Mouse (Mus musculus) brain, embryonic 14.5 days (tissue): ENCODE results near the gene Rnf208.

Experiments
- CTCF ChIP-seq: fragments of 200-500 bp; IDR thresholded peaks from 2 replicates; pipeline ENCODE4 v1.5.1; 2012; ENCODE audit warnings: inconsistent platforms, mild to moderate bottlenecking, moderate library complexity, borderline replicate concordance; ENCODE audit not compliant: insufficient read depth, insufficient read length; ENCODE audit errors: extremely low read depth
- POLR2A ChIP-seq: fragments of 200-500 bp; IDR thresholded peaks from 2 replicates; pipeline ENCODE4 v1.6.1; 2012; ENCODE audit warnings: mild to moderate bottlenecking, inconsistent platforms, borderline replicate concordance; ENCODE audit not compliant: poor library complexity, insufficient read depth, insufficient read length, severe bottlenecking; ENCODE audit errors: extremely low read depth

DNA sequence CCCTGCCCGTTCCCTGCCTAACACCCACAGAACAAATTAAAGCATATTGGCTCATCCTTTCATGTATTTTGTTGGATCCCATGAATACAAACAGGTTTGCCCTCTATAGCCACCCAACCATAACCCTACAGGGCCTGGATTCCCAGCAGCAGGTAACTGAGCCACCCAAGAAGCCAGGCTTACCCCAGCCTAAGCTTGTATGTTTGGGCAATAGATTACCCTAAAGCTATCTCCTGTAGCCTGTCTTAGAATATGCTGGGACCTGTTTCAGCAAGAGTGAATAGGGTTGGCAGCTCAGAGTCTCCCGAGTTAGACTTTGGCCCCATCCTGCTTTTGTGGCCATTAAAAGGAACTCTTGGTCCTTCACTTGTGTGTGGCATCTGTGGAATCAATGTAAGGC is 43.5 kb downstream of the Rnf208 start:
- TF ChIP-seq POLR2A (no peak), CTCF (no peak)
